Mouse (Mus musculus) megakaryocyte, embryonic 14.5 days (primary cell): Measurements from ENCODE around the gene Ppp1r16b.

Source experiments
- FLI1 ChIP-seq: IDR thresholded peaks from 2 replicates; pipeline ENCODE4 v1.6.1; 2012; ENCODE audit warnings: low read length, inconsistent platforms, mixed read lengths
- GATA1 ChIP-seq: IDR thresholded peaks from 3 replicates; pipeline ENCODE4 v1.6.1; 2012; ENCODE audit warnings: mixed read lengths, low read length, inconsistent platforms, borderline replicate concordance

DNA sequence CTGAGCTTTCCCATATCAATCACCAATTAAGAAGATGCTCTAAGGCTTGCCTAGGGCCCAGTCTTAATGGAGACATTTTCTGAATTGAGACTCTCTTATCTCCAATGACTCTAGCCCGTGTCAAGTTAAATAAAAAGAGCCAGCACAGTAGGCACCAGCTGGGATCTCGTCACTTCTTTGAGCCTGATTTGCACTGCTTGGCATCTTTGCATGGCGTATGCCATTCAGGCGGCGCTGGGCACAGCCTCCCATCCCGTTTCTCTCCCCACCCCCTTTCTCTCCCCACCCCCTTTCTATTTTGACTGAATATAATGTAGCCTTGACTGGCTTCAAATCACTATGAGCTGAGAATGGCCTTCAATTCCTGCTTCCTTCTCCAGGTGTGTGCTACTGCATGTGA is 16.5 kb downstream of the Ppp1r16b start:
- TF ChIP-seq GATA1 = no peak
- no peak for TF ChIP-seq FLI1
